Mouse (Mus musculus): ENCODE measurements around the gene Trhr2. TPM values are rescaled to one million over a fixed set of nuclear protein-coding genes. Genes with fewer than 3 reads are reported as not detected.

The Trhr2 gene
- not detected in 2 replicates for polyA plus RNA-seq (2016; fragmentation: Nextera tagmentation; extraction: Ambion mirVana)

- Histone ChIP-seq H3K9me3 (no peaks in the 10 kb centered on the region), H3K4me2 (replicated peaks) (no peak within 1 kb of the TSS), H3K9ac (no peak within 1 kb of the TSS), H3K27ac (no peak within 1 kb of the TSS), H3K27me3 (replicated peaks) (no peaks in the 10 kb centered on the region; the same call in none of the 2 replicates), H3K4me3 (no peak within 1 kb of the TSS), H3K4me1 (no peaks in the 10 kb centered on the region), H3K36me3 (no peaks in the 10 kb centered on the region)
- no peak for ATAC-seq (ENCODE audit: low FRiP score, low read depth)
- 75% methylated on average over 7 of the region's 7 CpGs for WGBS
Measured at GRCm38 (mm10) chr8:122360696-122361416, at the start of gene Trhr2. TSS of gene Trhr2 (minus strand) at chr8:122360746.

- ATAC-seq (ENCODE audit: low FRiP score, low read depth): no peak
- 95% methylated on average over 7 of the region's 7 CpGs for WGBS
- H3K4me2 ChIP-seq (replicated peaks): no peak overlapping the region
Measured at GRCm38 (mm10) chr8:122407678-122408077, 47.1 kb upstream of the Trhr2 start.

DNA sequence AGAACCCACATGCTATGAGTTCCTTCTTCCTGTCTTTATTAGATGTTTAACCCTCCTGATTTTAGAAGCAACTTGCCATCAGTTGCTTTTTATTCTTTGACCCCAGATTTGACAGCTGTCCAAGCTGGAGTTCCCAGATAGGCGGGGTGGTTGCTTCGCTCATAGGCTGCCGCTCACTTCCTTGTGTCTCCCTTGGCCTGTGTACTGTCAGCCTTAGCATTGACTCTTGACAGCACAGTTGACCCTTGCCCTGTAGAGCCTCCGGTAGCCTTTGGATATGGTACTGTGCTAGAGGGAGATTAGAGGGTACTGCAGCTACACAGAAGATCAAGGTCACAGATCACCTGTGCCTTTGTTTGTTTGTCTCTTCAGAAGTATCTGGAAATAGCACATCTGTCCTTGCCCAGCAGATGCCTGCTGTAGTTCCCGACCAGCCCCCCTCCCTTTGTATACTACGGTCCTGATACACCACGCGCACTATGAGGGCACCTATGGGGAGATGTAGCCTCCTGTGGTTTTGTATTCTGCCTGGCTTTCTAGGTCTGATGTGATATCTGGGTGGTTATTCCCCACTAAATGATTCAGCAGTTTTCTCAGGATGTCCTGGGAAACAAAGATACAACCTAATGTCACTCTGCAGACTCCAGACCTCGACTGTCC is 44.7 kb upstream of the Trhr2 start:
- Histone ChIP-seq H3K4me1 (no peaks in the 10 kb centered on the region), H3K9me3 (no peaks in the 10 kb centered on the region), H3K9ac (no peak overlapping the region), H3K27ac (no peak overlapping the region), H3K27me3 (replicated peaks) (no peaks in the 10 kb centered on the region), H3K36me3 (peaks cover 98% of the 10 kb centered on the region), H3K4me2 (replicated peaks) (no peak overlapping the region), H3K4me3 (no peak overlapping the region)
- WGBS: 93% methylated on average over 9 of the region's 9 CpGs
- no peak for ATAC-seq (ENCODE audit: low FRiP score, low read depth)

More at GRCm38 (mm10) chr8:122407678-122408077, 47.1 kb upstream of the Trhr2 start:
- no peak overlapping the region for H3K9ac ChIP-seq
- H3K27me3 ChIP-seq (replicated peaks): no peaks in the 10 kb centered on the region
- no peaks in the 10 kb centered on the region for H3K9me3 ChIP-seq
- H3K4me1 ChIP-seq: no peaks in the 10 kb centered on the region
- no peak overlapping the region for H3K4me3 ChIP-seq
- H3K36me3 ChIP-seq: peaks cover 98% of the 10 kb centered on the region
- H3K27ac ChIP-seq: no peak overlapping the region

DNA sequence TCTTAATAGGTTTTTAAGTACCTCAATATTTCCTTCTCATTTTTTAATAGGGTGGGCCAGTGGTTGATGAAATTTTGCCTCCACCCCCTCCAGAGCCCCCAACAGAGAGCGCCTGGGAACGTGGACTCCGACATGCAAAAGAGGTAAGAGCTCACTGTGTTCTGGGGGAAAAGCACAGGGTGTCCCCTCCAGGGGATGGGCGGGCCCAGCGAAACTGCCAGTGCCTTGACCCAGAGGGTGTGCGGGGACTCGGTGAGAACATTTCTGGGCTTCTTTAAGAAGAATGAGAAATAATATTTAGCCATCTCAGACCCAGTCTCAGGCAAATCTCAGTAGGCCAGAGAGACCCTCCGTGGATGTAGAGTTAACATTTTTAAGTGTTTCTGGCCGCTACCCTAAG is 37.6 kb upstream of the Trhr2 start:
- no peaks in the 10 kb centered on the region for H3K9me3 ChIP-seq
- no peak for ATAC-seq (ENCODE audit: low FRiP score, low read depth)
- WGBS: 94% methylated on average over 9 of the region's 9 CpGs

GRCm38 (mm10) chr8:122395291-122395690 is 34.7 kb upstream of the Trhr2 start:
- Histone ChIP-seq H3K4me1 (no peaks in the 10 kb centered on the region), H3K4me3 (no peak overlapping the region), H3K4me2 (replicated peaks) (no peak overlapping the region), H3K36me3 (peaks cover 70% of the 10 kb centered on the region), H3K9ac (no peak overlapping the region), H3K27ac (no peak overlapping the region), H3K27me3 (replicated peaks) (no peaks in the 10 kb centered on the region), H3K9me3 (no peaks in the 10 kb centered on the region)
- ATAC-seq (ENCODE audit: low FRiP score, low read depth): no peak
- WGBS: 86% methylated on average over 6 of the region's 6 CpGs

More for the DNA sequence above, 37.6 kb upstream of the Trhr2 start:
- Histone ChIP-seq H3K4me1 (no peaks in the 10 kb centered on the region), H3K27me3 (replicated peaks) (no peaks in the 10 kb centered on the region), H3K4me3 (no peak overlapping the region), H3K36me3 (peaks cover 76% of the 10 kb centered on the region), H3K9ac (no peak overlapping the region), H3K4me2 (replicated peaks) (no peak overlapping the region), H3K27ac (no peak overlapping the region)

DNA sequence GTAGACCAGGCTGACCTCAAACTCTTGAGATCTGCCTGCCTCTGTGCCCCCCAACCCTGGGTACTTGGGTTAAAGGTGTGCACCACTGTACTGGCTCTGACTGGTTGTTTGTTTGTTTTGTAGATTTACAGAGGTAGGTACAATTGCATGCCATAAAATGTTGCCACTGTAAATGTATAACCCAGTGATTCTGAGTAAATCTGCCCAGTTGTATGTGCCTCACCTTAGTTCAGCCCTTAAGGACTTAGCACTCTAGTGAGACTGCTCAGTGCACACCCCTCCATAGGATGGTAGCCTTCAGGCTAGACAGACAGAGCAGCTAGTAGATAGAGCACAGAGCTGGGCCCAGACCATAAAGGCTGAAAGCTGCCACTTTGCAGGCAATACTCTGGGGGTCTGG is 33.2 kb upstream of the Trhr2 start:
- H3K36me3 ChIP-seq: peaks cover 68% of the 10 kb centered on the region
- no peaks in the 10 kb centered on the region for H3K4me1 ChIP-seq
- no peaks in the 10 kb centered on the region for H3K9me3 ChIP-seq
- no peak overlapping the region for H3K27ac ChIP-seq
- H3K27me3 ChIP-seq (replicated peaks): no peaks in the 10 kb centered on the region
- H3K9ac ChIP-seq: no peak overlapping the region
- no peak for ATAC-seq (ENCODE audit: low FRiP score, low read depth)
- no peak overlapping the region for H3K4me3 ChIP-seq
- no peak overlapping the region for H3K4me2 ChIP-seq (replicated peaks)

DNA sequence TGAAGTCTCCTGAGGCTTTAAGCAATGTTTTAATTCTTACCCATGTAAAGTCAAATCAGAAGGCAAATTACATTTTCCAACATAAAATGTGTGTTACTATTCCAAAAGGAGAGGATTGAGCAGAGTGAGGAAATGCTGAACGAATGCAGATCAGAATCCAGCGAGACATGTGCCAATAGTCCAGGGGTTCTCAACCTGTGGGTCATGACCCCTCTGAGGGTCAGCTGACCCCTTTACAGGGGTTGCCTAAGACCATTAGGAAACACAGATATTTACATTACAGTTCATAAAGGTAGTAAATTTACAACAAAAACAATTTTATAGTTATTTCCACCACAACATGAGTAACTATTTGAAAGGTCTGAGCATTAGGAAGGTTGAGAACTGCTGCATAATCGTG is 30.2 kb upstream of the Trhr2 start:
- H3K9ac ChIP-seq: no peak overlapping the region
- no peaks in the 10 kb centered on the region for H3K27me3 ChIP-seq (replicated peaks)
- H3K36me3 ChIP-seq: peaks cover 81% of the 10 kb centered on the region
- no peaks in the 10 kb centered on the region for H3K4me1 ChIP-seq
- H3K9me3 ChIP-seq: no peaks in the 10 kb centered on the region
- no peak overlapping the region for H3K27ac ChIP-seq
- no peak overlapping the region for H3K4me3 ChIP-seq
- 89% methylated on average over 3 of the region's 3 CpGs for WGBS
- ATAC-seq (ENCODE audit: low FRiP score, low read depth): no peak
- H3K4me2 ChIP-seq (replicated peaks): no peak overlapping the region

- Histone ChIP-seq H3K27ac (no peak overlapping the region), H3K4me1 (no peaks in the 10 kb centered on the region), H3K4me2 (replicated peaks) (no peak overlapping the region), H3K27me3 (replicated peaks) (no peaks in the 10 kb centered on the region), H3K9me3 (no peaks in the 10 kb centered on the region), H3K9ac (no peak overlapping the region), H3K4me3 (no peak overlapping the region), H3K36me3 (peaks cover 91% of the 10 kb centered on the region)
- 87% methylated on average over 3 of the region's 3 CpGs for WGBS
- no peak for ATAC-seq (ENCODE audit: low FRiP score, low read depth)
Measured at GRCm38 (mm10) chr8:122389357-122389756, 28.8 kb upstream of the Trhr2 start.

- ATAC-seq (ENCODE audit: low FRiP score, low read depth): no peak
Measured at GRCm38 (mm10) chr8:122383039-122383438, 22.5 kb upstream of the Trhr2 start.

DNA sequence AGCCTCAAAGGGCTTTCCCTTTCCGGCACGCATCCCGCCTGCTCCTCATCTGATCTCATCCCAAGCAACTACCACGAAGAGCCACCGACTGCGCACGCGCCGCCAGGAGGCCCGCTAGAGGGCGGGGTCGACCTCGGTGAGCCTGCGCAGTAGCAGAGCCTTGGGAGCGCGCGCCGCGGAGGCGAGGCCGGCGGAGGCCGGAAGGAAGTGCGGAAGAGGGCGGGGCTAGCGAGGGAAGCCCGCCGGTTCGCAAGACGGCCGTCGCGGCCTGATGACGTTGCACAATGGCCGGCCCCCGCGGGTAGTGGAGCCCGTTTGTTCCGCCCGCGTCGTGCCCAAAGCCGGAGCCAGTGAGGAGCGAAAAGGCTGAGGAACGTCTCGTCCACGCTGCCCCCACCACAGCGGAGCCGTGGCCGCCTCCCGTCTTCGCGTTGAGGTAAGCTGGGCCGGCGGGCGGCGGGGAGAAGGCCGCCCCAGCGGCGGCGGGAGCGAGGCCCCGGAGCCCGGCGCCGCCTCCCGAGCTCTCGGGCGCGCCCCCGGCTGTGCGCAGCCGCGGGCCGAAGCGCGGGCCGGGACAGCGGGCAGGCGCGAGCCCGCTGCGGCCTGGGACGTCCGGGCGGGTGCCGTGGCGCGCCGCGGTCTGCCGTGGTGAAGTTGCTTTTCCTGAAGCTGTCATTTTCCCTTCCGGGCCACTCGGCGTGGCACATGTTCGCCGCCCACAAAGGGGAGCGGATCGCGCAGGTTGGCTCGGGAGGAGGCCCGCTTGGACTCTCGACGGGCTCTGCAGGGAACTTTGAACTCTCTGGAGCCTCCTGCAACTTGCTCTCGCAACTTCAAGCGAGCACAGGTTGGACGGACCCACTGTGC is 16.1 kb upstream of the Trhr2 start, which contains the start of gene Zc3h18:
Zc3h18 (plus strand) TSS at position 245 of the 867 bp plus-strand sequence.
- Histone ChIP-seq H3K36me3 (peaks cover 8% of the 10 kb centered on the region), H3K9ac (peak within 1 kb of the TSS; percentile 90), H3K9me3 (no peaks in the 10 kb centered on the region), H3K27me3 (replicated peaks) (no peaks in the 10 kb centered on the region), H3K4me2 (replicated peaks) (peak within 1 kb of the TSS; percentile 89), H3K4me1 (peaks cover 14% of the 10 kb centered on the region), H3K4me3 (peak within 1 kb of the TSS; percentile 94), H3K27ac (peak within 1 kb of the TSS; percentile 66)
- peak; percentile 93 for ATAC-seq (ENCODE audit: low FRiP score, low read depth)
- WGBS: under 1% methylated on average over 104 of the region's 107 CpGs

More at GRCm38 (mm10) chr8:122383039-122383438, 22.5 kb upstream of the Trhr2 start:
- Histone ChIP-seq H3K27ac (no peak overlapping the region), H3K4me1 (peaks cover 3% of the 10 kb centered on the region), H3K9ac (no peak overlapping the region), H3K4me2 (replicated peaks) (no peak overlapping the region), H3K9me3 (no peaks in the 10 kb centered on the region), H3K27me3 (replicated peaks) (no peaks in the 10 kb centered on the region), H3K36me3 (peaks cover 56% of the 10 kb centered on the region), H3K4me3 (no peak overlapping the region)
- WGBS: 90% methylated on average over 4 of the region's 4 CpGs

DNA sequence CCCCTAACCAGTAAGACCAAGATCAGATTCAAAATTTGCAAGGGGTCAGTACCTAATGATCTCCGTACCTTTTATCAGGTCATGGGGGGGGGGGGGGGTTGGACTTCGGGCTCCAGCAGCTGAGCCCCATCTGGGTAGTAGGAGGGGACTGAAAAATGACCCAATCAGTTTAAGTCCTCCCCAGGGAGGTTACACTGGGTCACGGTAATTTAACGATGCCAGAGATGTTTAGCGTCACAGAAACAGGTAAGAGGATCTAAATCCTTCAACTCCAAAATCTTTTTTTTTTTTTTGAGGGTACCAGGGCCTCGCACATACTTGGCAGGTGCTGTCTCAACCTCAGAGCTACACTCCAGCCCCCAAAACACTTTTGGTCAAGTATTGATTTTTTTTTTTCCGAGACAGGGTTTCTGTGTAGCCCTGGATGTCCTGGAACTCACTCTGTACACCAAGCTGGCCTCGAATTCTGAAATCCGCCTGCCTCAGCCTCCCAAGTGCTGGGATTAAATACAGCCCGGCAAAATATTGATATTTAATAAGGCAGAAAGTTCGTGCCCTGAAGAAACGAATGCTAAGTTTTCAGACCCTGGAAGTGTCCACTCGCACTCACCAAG is 15.3 kb upstream of the Trhr2 start:
- Histone ChIP-seq H3K4me1 (peaks cover 14% of the 10 kb centered on the region), H3K9ac (no peak overlapping the region), H3K4me3 (peak overlapping the region; percentile 94), H3K9me3 (no peaks in the 10 kb centered on the region), H3K27ac (no peak overlapping the region), H3K4me2 (replicated peaks) (peak overlapping the region; percentile 89), H3K27me3 (replicated peaks) (no peaks in the 10 kb centered on the region), H3K36me3 (peaks cover 8% of the 10 kb centered on the region)
- 27% methylated on average over 13 of the region's 13 CpGs for WGBS
- peak; percentile 42 for ATAC-seq (ENCODE audit: low FRiP score, low read depth)

All from neural tube, embryonic 12.5 days (tissue).